Mouse (Mus musculus): Measurements from ENCODE around the gene Oaz3.

DNA sequence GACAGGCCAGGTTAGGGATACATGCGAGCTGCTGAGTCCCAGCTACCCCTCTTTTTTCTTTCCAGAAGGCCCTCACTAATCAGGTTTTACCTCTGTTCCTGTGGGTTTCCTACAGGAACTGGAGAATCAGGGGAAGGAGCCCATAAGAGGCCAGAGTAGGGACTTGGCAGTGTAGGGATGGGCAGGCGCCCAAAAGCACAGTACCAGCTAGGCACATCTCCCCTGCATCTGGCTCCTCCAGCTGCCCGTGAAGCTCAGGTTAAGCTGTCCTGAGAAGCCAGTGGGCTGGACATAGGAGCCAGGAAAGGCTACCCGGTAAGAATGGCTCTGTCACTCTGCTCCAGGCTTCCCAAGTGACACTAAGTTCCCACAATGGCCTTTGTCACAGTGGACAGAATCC is 37.7 kb upstream of the Oaz3 start:
- TF ChIP-seq CTCF (conservative IDR thresholded peaks at IDR 0.05; ENCODE audit: low read length) (no peak), NANOG (IDR thresholded peaks at IDR 0.05; ENCODE audit: borderline replicate concordance, low read length) (no peak)

Data from E14TG2a.4 (cell line).